Mouse (Mus musculus): ENCODE data around the gene Fut7.

Fut7 gene

GRCm38 (mm10) chr2:25426721-25427191, 3.7 kb downstream of the Fut7 start:
- peak; percentile 54 to 61 for DNase-seq

- no peak for DNase-seq
These were observed 4.2 kb downstream of the Fut7 start for GRCm38 (mm10) chr2:25427256-25427655.

- DNase-seq = peak; percentile 92 to 95
These were observed 5.6 kb downstream of the Fut7 start, which contains the start of gene Abca2 for GRCm38 (mm10) chr2:25428442-25429236. Abca2 (plus strand) TSS chr2:25428703.

GRCm38 (mm10) chr2:25429435-25430180, 6.5 kb downstream of the Fut7 start:
- DNase-seq = no peak

- no peak for DNase-seq
These were observed 7.5 kb downstream of the Fut7 start for GRCm38 (mm10) chr2:25430395-25431233.

GRCm38 (mm10) chr2:25431308-25431855, 8.3 kb downstream of the Fut7 start:
- no peak for DNase-seq

GRCm38 (mm10) chr2:25432326-25433098, 9.4 kb downstream of the Fut7 start:
- no peak for DNase-seq

- DNase-seq = no peak
These were observed 10.0 kb downstream of the Fut7 start for GRCm38 (mm10) chr2:25433101-25433500.

GRCm38 (mm10) chr2:25434292-25434691, 11.2 kb downstream of the Fut7 start:
- DNase-seq = no peak

GRCm38 (mm10) chr2:25436286-25436820, 13.3 kb downstream of the Fut7 start:
- no peak for DNase-seq

- DNase-seq = no peak
These were observed 18.0 kb downstream of the Fut7 start for GRCm38 (mm10) chr2:25441067-25441466.

GRCm38 (mm10) chr2:25442682-25443081, 19.6 kb downstream of the Fut7 start:
- DNase-seq = no peak

GRCm38 (mm10) chr2:25450853-25451647, 28.0 kb downstream of the Fut7 start:
- DNase-seq = peak in 1 of 2 experiments; percentile 36

- no peak for DNase-seq
These were observed 29.9 kb downstream of the Fut7 start for GRCm38 (mm10) chr2:25452951-25453350.

GRCm38 (mm10) chr2:25456205-25456953, 33.3 kb downstream of the Fut7 start, which contains the start of gene Clic3:
Clic3 (plus strand) TSS chr2:25456838.
- peak; percentile 87 to 92 for DNase-seq

- peak; percentile 89 to 93 for DNase-seq
These were observed 34.2 kb downstream of the Fut7 start for GRCm38 (mm10) chr2:25457022-25457896.

GRCm38 (mm10) chr2:25458911-25459310, 35.8 kb downstream of the Fut7 start:
- peak; percentile 82 to 86 for DNase-seq

GRCm38 (mm10) chr2:25460135-25460534, 37.1 kb downstream of the Fut7 start:
- DNase-seq = no peak
